In the genomic region with DNA sequence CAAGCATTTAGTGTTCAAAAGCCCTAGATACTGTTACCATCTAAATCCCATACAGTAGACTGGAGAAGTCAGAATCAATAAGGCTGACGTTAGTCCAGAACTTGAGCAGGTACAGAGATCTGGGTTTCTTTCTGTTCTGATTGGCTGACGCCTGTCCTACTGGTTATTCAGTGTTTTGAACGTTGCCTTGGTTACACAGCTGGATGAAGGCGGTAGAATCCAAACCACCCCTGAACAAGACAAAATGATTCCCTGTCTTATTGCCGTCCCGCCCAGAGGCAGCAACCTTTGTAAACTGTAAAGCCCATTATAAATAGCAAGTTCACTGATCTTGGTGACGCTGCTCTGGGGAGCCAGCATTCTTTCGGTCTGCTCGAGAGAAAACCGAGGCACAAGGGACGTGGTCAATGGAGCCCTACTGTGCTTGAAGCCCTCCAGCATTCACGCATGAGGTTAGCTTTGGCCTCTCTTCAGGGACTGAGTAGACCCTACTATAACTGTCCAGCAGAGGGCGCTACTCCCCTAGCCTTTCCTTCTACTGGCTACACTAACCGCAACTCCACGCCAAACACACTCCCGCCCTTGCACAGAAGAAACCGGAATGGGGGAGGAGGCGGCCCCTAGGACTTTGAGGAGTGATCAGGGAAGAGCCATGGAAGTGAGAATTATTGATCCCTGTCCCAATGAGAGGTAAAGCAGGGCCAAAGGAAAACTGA, we compare ENCODE assay signal across 8 mouse cellular contexts. TPM values are rescaled to one million over a fixed set of nuclear protein-coding genes. Genes with fewer than 3 reads are reported as not detected.
DNase-seq lines count a peak whose midpoint lies in the region; ATAC-seq lines count a peak whose summit lies in the region.

No protein-coding gene starts in this region.

- peak overlapping the region; percentile 80 for H3K4me2 ChIP-seq in hindbrain, embryonic 11.5 days (replicated peaks; ENCODE audit: low read depth, low read length)

- peak overlapping the region; percentile 43; the same call in 1 of the 2 replicates for H3K4me3 ChIP-seq in hindbrain, embryonic 11.5 days (ENCODE audit: low read depth, low read length)

- no peaks in the 10 kb centered on the region for H3K27me3 ChIP-seq in hindbrain, embryonic 11.5 days (ENCODE audit: control insufficient read depth, insufficient read depth, low read length)

- peak; percentile 88 for DNase-seq in Muller cell, postnatal 12 days (ENCODE audit: inconsistent ontology term)
- DNase-seq in cerebellum, adult 9-11 months, result peak; percentile 92
- peak; percentile 82 to 99 for DNase-seq in frontal cortex, adult 2 months (ENCODE audit: extremely low spot score in 1 of 2, low spot score in 1 of 2)
- peak; percentile 94 for DNase-seq in hindbrain, embryonic 11.5 days (ENCODE audit: low spot score)
- DNase-seq in layer of hippocampus, postnatal 10 days (ENCODE audit: low spot score in 2 of 2), result peak; percentile 97 to 98
- DNase-seq in lung, postnatal 10 days, result peak; percentile 97
- peak; percentile 95 for DNase-seq in ovary, postnatal 14 days (ENCODE audit: low spot score)
- peak; percentile 85 to 94 for DNase-seq in thymus, postnatal 10 days (ENCODE audit: low spot score in 2 of 2)

- 3% methylated on average over 18 of the region's 18 CpGs for WGBS in hindbrain, embryonic 11.5 days

- H3K9ac ChIP-seq in hindbrain, embryonic 11.5 days (ENCODE audit: low read depth, low read length), result peak overlapping the region; percentile 93; the same call in 1 of the 2 replicates

- peaks cover 16% of the 10 kb centered on the region for H3K4me1 ChIP-seq in hindbrain, embryonic 11.5 days (replicated peaks; ENCODE audit: control insufficient read depth, insufficient read depth, low read length)

- H3K27ac ChIP-seq in hindbrain, embryonic 11.5 days (ENCODE audit: low read depth, low read length), result peak overlapping the region; percentile 99

- peak; percentile 75 for ATAC-seq in hindbrain, embryonic 11.5 days (ENCODE audit: low FRiP score)

- H3K9me3 ChIP-seq in hindbrain, embryonic 11.5 days (ENCODE audit: control insufficient read depth, low read length), result no peaks in the 10 kb centered on the region

- H3K36me3 ChIP-seq in hindbrain, embryonic 11.5 days (ENCODE audit: control insufficient read depth, insufficient read depth, low read length), result no peaks in the 10 kb centered on the region

RNA-seq across cellular contexts. Expression of gene Tex44, which starts 14.2 kb away (rescaled TPM):
- polyA plus RNA-seq in frontal cortex, adult 2 months (2012; rRNA removed), result not detected in 2 replicates
- polyA plus RNA-seq in hindbrain, embryonic 11.5 days (2014; fragmentation: Nextera tagmentation; extraction: Ambion mirVana), result 0.15 TPM in 1 of 2 replicates, not detected in the other
- total RNA-seq in layer of hippocampus, postnatal 10 days (2021), result not detected

RNA-seq across cellular contexts. Expression of gene Nmur1, which starts 14.3 kb away (rescaled TPM):
- 0.38 and 0.54 TPM in 2 replicates for polyA plus RNA-seq in frontal cortex, adult 2 months (2012; rRNA removed)
- not detected in 2 replicates for polyA plus RNA-seq in hindbrain, embryonic 11.5 days (2014; fragmentation: Nextera tagmentation; extraction: Ambion mirVana)
- total RNA-seq in layer of hippocampus, postnatal 10 days (2021), result not detected

Comparison
In these comparisons a context has a peak if more than half of its experiments do, and no peak if none do; other contexts are left out.
1. Peak in every context shown above with its lines: DNase-seq, ATAC-seq, H3K4me3 ChIP-seq and H3K27ac ChIP-seq.